Mouse (Mus musculus) gastrocnemius, adult 18-20 months (tissue): ENCODE measurements around the gene Myo18a. TPM values are rescaled to one million over a fixed set of nuclear protein-coding genes. Genes with fewer than 3 reads are reported as not detected.
A peak's percentile ranks its signal among the peaks of the same experiment; 100 is the strongest.
"Not testable (repeated sequence)": the region's sequence is repeated elsewhere in the genome, so short reads cannot be mapped to it uniquely, and the experiment has no call there.

Source experiments
- DNase-seq: peaks from one replicate; pipeline ENCODE4 v3.0.0; 2021; ENCODE audit warnings: low spot score
- long read RNA-seq, 2 experiments: library from polyadenylated mRNA; stranded (forward); transcript quantifications; one replicate each; pipeline ENCODE4 v2.0.0; 2021
- total RNA-seq, 2 experiments: library from RNA; stranded (reverse); gene quantifications; 2 replicates each; pipeline ENCODE4 v1.2.3; 2021

Myo18a gene
- total RNA-seq = 100 to 1,000 TPM; 309 to 319 TPM
- long read RNA-seq, experiment 1, partial matches to known transcripts = 95 of 171 reads
- long read RNA-seq, experiment 1, other reads (novel, unspliced or antisense) = 74 of 171 reads
- long read RNA-seq, experiment 2, partial matches to known transcripts = 109 of 179 reads
- long read RNA-seq, experiment 2, other reads (novel, unspliced or antisense) = 67 of 179 reads

GRCm38 (mm10) chr11:77762783-77763672 is at the start of gene Myo18a:
Gene Myo18a, plus strand, starts transcription at chr11:77763246.
- peak; percentile 80 for DNase-seq

DNA sequence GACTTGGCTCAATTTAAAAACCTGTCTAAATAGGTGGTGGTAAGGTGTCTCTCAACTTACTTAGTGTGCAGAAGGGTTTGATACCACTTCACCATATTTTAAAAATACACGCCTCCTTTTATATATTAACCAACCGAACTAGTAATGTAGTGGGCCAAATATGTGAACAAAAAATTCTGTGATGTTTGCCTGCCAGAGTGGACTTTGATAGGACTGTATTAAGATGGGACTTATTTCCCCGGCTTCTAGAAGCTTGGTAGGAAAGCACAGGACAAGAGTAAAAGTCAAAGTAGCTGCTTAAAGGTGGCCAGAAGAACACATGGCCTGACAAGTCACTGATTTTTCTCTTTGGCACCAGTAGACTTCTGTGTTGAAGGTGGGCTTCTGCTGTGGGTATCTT is 49.3 kb upstream of the Myo18a start:
- no peak for DNase-seq

DNA sequence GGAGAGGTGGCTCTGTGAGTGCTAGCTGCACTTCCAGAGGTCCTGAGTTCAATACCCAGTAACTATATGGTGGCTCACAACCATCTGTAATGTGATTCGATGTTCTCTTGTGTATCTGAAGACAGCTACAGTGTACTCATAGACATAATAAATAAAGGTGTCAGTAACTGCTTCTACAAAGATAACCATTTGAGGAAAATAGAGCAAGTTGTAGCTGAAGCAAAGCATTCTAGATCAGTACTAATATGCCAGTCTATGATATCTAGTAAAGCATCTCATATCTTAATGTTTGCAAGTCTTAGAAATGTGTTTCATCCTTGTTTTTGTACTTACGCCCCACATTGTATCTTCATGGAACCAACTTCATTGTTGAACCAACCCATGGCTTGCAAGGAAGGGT is 44.0 kb upstream of the Myo18a start:
- DNase-seq = no peak

DNA sequence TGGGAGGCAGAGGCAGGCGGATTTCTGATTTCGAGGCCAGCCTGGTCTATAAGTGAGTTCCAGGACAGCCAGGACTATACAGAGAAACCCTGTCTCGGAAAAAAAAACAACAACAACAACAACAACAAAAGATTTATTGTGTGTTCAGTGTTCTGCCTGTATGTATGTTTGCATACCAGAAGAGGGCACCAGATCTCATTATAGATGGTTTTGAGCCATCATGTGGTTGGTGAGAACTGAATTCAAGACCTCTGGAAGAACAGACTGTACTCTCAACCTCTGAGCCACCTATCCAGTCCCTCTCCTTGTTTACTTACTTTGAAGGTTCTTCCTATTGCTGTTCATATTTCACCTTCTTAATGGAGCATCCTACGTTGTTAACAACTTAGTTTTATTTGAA is 41.7 kb upstream of the Myo18a start:
- no peak for DNase-seq

- DNase-seq = no peak
These were observed 38.3 kb upstream of the Myo18a start for GRCm38 (mm10) chr11:77724766-77725165.

- DNase-seq = no peak
These were observed 37.9 kb upstream of the Myo18a start, which contains the start of gene Cryba1 for GRCm38 (mm10) chr11:77725183-77725582. Gene Cryba1, minus strand, starts transcription at chr11:77725283.

- DNase-seq = no peak
These were observed 34.5 kb upstream of the Myo18a start for GRCm38 (mm10) chr11:77728587-77728986.

GRCm38 (mm10) chr11:77737289-77737688 is 25.8 kb upstream of the Myo18a start:
- DNase-seq = peak; percentile 88

DNA sequence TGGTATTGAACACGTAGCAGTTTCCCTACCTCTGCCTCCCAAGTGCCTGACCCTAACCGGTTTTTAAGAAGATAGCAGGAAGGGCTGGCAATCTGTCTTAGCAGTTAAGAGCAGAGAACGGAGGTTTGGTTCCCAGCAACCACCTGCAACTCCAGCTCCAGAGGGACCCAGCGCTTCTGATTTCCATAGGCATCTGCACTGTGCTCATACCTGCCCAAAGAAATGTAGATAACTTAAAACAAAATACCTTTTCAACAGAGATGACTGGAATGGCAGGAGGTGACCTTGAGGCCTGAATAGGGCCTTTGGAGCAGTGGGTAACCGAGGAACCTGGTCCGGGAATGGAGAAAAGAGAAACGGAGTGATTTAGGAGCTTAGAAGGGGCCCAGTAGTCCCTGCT is 24.5 kb upstream of the Myo18a start:
- no peak for DNase-seq

- peak; percentile 16 for DNase-seq
These were observed 19.1 kb upstream of the Myo18a start for GRCm38 (mm10) chr11:77743966-77744365.

DNA sequence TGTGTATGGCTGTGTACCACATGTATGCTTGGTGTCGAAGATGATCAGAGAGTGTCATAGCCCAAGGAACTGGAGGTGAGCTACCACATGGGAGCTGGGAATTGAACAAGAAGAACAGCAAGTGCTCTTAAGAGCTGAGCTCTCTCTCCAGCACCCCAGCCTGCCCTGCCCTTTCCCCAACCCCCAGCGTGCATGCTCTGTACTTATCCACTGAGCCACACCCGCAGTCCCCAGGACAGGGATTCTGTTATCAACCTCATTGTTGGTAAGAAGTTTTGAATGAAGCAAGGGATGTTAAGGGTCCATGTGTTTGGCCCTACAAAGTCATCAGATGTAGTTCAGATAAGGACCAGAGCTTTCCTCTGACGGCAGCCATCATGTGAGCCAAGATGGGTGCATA is 16.4 kb upstream of the Myo18a start:
- DNase-seq = no peak

DNA sequence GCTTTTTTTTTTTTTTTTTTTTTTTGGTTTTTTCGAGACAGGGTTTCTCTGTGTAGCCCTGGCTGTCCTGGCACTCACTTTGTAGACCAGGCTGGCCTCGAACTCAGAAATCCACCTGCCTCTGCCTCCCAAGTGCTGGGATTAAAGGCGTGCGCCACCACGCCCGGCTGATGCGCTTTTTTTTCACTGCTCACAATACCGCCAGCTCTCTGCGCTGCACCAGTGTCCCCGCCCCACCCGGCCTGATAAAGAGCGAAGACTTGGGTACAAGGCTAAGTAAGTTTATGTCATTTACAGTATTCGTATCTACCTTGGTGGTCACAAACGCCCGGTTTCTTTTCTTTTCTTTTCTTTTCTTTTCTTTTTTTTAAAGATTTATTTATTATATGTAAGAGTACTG is 15.9 kb upstream of the Myo18a start:
- DNase-seq = not testable (repeated sequence)

- DNase-seq = no peak
These were observed 14.1 kb upstream of the Myo18a start for GRCm38 (mm10) chr11:77748996-77749395.

DNA sequence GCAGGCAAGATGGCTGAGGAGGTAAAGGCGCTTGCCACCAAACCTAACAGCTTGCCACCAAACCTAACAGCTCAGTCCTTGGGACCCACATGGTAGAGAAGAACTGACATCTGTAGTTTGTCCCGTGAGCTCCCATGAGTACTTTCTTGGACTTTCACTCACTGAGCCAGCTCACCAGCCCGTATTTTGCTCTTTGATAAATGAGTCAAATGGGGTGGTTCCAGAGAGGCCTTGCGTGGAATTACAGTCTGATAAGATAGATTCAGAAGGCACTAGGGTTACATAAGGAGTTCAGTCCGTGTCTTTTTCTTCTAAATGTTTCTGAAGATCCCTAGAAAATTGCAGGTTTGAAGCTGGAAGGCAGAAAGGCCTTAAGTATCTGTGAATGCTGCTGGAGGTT is 10.5 kb upstream of the Myo18a start:
- no peak for DNase-seq

DNA sequence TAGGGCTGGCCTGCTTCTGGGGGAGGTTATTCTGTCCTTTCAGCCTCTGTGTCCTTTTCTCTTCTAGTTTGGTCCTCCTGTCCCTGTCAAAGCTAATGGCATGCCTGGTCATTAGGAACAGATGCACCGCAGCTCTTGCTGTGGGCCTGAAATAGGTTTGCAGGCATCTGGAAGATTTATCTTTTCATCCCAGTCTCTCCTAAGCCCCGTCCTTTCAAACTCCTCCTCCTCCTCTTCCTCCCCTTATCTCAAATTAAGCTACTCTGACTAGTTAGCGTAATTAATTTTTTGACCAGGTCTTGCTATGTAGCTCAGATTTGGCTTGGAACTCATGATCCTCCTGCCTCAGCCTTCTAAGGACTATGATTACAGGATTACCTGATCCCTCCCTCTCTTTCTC is 9.6 kb upstream of the Myo18a start:
- no peak for DNase-seq

- DNase-seq = no peak
These were observed 3.0 kb upstream of the Myo18a start for GRCm38 (mm10) chr11:77760031-77760430.

- peak; percentile 25 for DNase-seq
These were observed 761 bp downstream of the Myo18a start for GRCm38 (mm10) chr11:77763673-77764340.

- no peak for DNase-seq
These were observed 1.8 kb downstream of the Myo18a start for GRCm38 (mm10) chr11:77764694-77765458.

DNA sequence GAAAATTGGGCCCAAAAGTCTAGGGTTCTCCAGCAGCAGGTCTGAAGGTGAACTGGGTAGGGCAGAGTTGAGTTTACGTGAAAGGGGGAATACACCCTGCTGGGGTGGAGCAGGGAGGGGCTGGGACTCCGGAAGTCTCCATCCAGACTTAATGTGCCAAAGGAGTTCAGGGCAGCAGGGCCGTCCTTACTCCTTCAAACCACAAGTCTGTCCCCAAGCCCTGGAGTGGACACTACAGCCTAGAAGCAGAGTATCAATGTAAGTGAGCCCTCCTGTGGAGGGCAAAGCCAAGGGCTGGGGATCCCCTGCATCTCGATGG is 2.4 kb downstream of the Myo18a start:
- DNase-seq = no peak

DNA sequence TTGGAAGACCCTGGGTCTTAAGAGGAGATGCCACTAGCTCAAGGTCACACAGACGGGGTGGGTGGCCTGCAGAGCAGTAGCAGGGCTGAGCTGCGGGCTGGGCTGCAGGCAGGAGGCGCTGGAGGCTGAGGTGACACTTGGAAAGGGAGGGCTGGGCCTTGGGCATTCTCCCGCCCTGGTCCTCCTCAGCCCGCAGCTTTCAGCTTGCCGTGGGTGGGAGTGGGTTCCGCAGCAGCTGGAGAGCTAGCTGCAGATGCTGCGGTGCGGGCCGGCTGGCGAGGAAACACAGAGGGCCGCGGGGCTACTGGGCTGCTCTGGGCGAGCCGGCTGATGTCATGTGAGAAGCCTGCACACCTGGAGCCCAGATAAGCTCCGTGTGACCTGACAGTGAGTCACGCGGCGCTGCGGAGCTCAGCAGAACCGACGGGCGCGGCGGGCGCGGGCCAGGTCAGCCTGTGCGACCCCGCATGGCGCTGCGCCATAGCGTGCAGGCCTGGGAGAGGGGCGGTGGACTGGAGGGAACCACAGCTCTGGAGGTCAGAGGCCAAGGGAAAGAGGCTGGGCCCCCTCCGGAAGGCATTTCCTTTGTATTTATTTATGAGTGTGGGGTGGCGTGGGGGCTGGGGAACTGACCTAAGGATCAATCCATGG is 3.4 kb downstream of the Myo18a start:
- DNase-seq = peak; percentile 19

DNA sequence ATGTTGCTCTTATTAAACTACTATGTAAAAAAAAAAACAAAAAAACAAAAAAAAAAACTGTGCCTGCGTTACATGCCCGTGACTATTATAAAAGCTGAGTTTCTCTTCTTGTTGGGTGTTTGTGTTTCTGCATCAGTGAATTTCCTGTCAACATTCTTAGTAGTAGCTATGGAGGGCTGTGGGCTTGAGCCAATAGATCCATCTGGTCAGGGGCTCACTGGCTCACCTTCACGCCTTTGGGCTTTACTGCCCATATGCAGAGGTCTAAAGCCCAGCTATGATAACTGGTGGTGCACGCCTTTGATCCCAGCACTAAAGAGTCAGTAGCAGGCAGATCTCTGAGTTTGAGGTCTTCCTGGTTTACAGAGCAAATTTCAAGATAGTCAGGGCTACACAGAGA is 6.5 kb downstream of the Myo18a start:
- DNase-seq = no peak
